Mouse (Mus musculus) liver, postnatal 0 days (tissue): ENCODE data around the gene Mta1.

Experiments used
- CTCF ChIP-seq: sonication (generic); IDR thresholded peaks from 2 replicates; pipeline ENCODE4 v1.5.1; 2016; ENCODE audit warnings: antibody characterized with exemption, low read depth
- EP300 ChIP-seq: IDR thresholded peaks from 2 replicates; pipeline ENCODE4 v1.6.1; 2016; ENCODE audit warnings: antibody characterized with exemption, low read depth, mild to moderate bottlenecking

DNA sequence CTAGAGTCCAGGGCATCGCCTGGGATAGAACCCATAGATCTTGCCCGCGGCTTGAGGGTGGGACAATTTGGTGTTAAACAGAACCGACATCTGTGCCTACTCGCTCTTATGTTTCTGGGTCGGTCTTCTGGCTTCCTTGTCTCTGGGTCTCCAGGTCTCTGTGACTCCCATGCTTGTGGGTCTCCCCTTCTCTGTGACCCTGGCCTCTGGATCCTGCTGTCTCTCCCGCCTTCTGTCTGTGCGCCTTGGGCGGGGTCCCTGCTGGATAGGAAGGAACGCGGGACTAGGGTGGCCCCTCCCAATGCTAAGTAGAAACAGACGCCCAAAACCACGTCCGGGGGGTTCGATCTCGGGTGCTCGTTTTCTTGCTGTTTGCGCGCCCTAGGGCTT lies 54.2 kb downstream of the Mta1 start:
- no peak for TF ChIP-seq CTCF
- no peak for TF ChIP-seq EP300
